Mouse (Mus musculus): Measurements from ENCODE around the gene Dtd2.

GRCm38 (mm10) chr12:52001544-52001943, 4.8 kb downstream of the Dtd2 start:
- no peak for TF ChIP-seq CTCF (IDR thresholded peaks at IDR 0.05; ENCODE audit: control insufficient read depth, insufficient read depth, insufficient replicate concordance, low read depth, low read length)
- TF ChIP-seq POLR2A (IDR thresholded peaks at IDR 0.05; ENCODE audit: control insufficient read depth, low read depth, low read length), result no peak

Measured in testis, adult 2 months (tissue).